Mouse (Mus musculus): ENCODE data around the gene Adamtsl1. TPM values are rescaled to one million over a fixed set of nuclear protein-coding genes. Genes with fewer than 3 reads are reported as not detected.

The Adamtsl1 gene
- polyA plus RNA-seq (2014; fragmentation: Nextera tagmentation; extraction: Ambion mirVana) = 4.3 and 4.9 TPM in 2 replicates

- WGBS = 2% methylated on average over 9 of the region's 9 CpGs
- Histone ChIP-seq H3K27me3 (ENCODE audit: control insufficient read depth, insufficient read depth, low read length) (peaks cover 21% of the 10 kb centered on the region), H3K9me3 (ENCODE audit: control insufficient read depth, low read length) (no peaks in the 10 kb centered on the region), H3K9ac (ENCODE audit: low read length) (peak within 1 kb of the TSS; percentile 53), H3K36me3 (ENCODE audit: control insufficient read depth, insufficient read depth, low read length) (no peaks in the 10 kb centered on the region), H3K4me3 (ENCODE audit: low read depth, low read length) (peak within 1 kb of the TSS; percentile 47), H3K4me1 (ENCODE audit: control insufficient read depth, insufficient read depth, low read length) (0 out of 2 replicates have a peak, but pooled peaks cover 2% of the 10 kb centered on the region), H3K27ac (ENCODE audit: low read depth, low read length) (no peak within 1 kb of the TSS), H3K4me2 (peak within 1 kb of the TSS; percentile 82)
- DNase-seq (ENCODE audit: low spot score, missing footprints) (peak; percentile 95), ATAC-seq (ENCODE audit: low FRiP score) (peak; percentile 61)
These were observed at the start of gene Adamtsl1 for GRCm38 (mm10) chr4:85513792-85514191. TSS of gene Adamtsl1 (plus strand) at chr4:85514172.

- Histone ChIP-seq H3K9ac (ENCODE audit: low read length) (no peak overlapping the region), H3K4me3 (ENCODE audit: low read depth, low read length) (no peak overlapping the region), H3K36me3 (ENCODE audit: control insufficient read depth, insufficient read depth, low read length) (no peaks in the 10 kb centered on the region), H3K9me3 (ENCODE audit: control insufficient read depth, low read length) (no peaks in the 10 kb centered on the region), H3K27ac (ENCODE audit: low read depth, low read length) (no peak overlapping the region), H3K4me2 (no peak overlapping the region), H3K27me3 (ENCODE audit: control insufficient read depth, insufficient read depth, low read length) (no peaks in the 10 kb centered on the region), H3K4me1 (ENCODE audit: control insufficient read depth, insufficient read depth, low read length) (no peaks in the 10 kb centered on the region)
- ATAC-seq (ENCODE audit: low FRiP score) (no peak), DNase-seq (ENCODE audit: low spot score, missing footprints) (no peak)
- 95% methylated on average over 6 of the region's 6 CpGs for WGBS
These were observed 30.4 kb upstream of the Adamtsl1 start for GRCm38 (mm10) chr4:85483586-85483985.

- Histone ChIP-seq H3K27me3 (ENCODE audit: control insufficient read depth, insufficient read depth, low read length) (no peaks in the 10 kb centered on the region), H3K27ac (ENCODE audit: low read depth, low read length) (no peak overlapping the region), H3K9ac (ENCODE audit: low read length) (no peak overlapping the region), H3K4me2 (no peak overlapping the region), H3K9me3 (ENCODE audit: control insufficient read depth, low read length) (no peaks in the 10 kb centered on the region), H3K4me3 (ENCODE audit: low read depth, low read length) (no peak overlapping the region), H3K36me3 (ENCODE audit: control insufficient read depth, insufficient read depth, low read length) (no peaks in the 10 kb centered on the region), H3K4me1 (ENCODE audit: control insufficient read depth, insufficient read depth, low read length) (no peaks in the 10 kb centered on the region)
- WGBS = 68% methylated on average over 10 of the region's 10 CpGs
- DNase-seq (ENCODE audit: low spot score, missing footprints) (no peak), ATAC-seq (ENCODE audit: low FRiP score) (no peak)
These were observed 27.5 kb upstream of the Adamtsl1 start for GRCm38 (mm10) chr4:85486316-85486946.

DNA sequence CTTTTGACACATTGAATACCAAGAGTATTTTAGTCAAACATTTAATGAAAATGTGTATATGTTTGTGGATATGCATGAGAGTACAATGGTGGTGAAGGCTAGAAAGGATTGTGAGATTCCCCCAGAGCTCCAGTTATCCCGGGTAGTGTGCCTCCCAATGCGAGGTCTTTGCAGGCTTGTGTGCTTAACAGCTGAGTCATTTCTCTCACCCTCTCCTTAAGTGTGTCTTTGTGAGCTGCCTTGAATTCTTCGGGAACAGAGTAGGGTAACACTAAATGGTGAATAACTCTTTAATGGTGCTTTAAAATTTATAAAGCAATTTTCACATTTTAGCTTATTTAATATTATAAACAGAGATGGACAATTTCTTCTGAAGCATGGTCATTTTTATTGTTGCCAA, 8.3 kb upstream of the Adamtsl1 start:
- Histone ChIP-seq H3K27ac (ENCODE audit: low read depth, low read length) (no peak overlapping the region), H3K9me3 (ENCODE audit: control insufficient read depth, low read length) (no peaks in the 10 kb centered on the region), H3K36me3 (ENCODE audit: control insufficient read depth, insufficient read depth, low read length) (no peaks in the 10 kb centered on the region), H3K9ac (ENCODE audit: low read length) (no peak overlapping the region), H3K4me3 (ENCODE audit: low read depth, low read length) (no peak overlapping the region), H3K4me1 (ENCODE audit: control insufficient read depth, insufficient read depth, low read length) (no peaks in the 10 kb centered on the region), H3K27me3 (ENCODE audit: control insufficient read depth, insufficient read depth, low read length) (no peaks in the 10 kb centered on the region), H3K4me2 (no peak overlapping the region)
- no peak for DNase-seq (ENCODE audit: low spot score, missing footprints)
- WGBS = 71% methylated on average over 3 of the region's 3 CpGs
- no peak for ATAC-seq (ENCODE audit: low FRiP score)

- H3K36me3 ChIP-seq (ENCODE audit: control insufficient read depth, insufficient read depth, low read length) = no peaks in the 10 kb centered on the region
- 69% methylated on average over 2 of the region's 2 CpGs for WGBS
- H3K9me3 ChIP-seq (ENCODE audit: control insufficient read depth, low read length) = no peaks in the 10 kb centered on the region
- no peak overlapping the region for H3K27ac ChIP-seq (ENCODE audit: low read depth, low read length)
- H3K4me2 ChIP-seq = no peak overlapping the region
- DNase-seq (ENCODE audit: low spot score, missing footprints) = no peak
- no peak overlapping the region for H3K4me3 ChIP-seq (ENCODE audit: low read depth, low read length)
- H3K4me1 ChIP-seq (ENCODE audit: control insufficient read depth, insufficient read depth, low read length) = no peaks in the 10 kb centered on the region
- no peak for ATAC-seq (ENCODE audit: low FRiP score)
- no peaks in the 10 kb centered on the region for H3K27me3 ChIP-seq (ENCODE audit: control insufficient read depth, insufficient read depth, low read length)
- H3K9ac ChIP-seq (ENCODE audit: low read length) = no peak overlapping the region
These were observed 7.0 kb upstream of the Adamtsl1 start for GRCm38 (mm10) chr4:85506976-85507375.

DNA sequence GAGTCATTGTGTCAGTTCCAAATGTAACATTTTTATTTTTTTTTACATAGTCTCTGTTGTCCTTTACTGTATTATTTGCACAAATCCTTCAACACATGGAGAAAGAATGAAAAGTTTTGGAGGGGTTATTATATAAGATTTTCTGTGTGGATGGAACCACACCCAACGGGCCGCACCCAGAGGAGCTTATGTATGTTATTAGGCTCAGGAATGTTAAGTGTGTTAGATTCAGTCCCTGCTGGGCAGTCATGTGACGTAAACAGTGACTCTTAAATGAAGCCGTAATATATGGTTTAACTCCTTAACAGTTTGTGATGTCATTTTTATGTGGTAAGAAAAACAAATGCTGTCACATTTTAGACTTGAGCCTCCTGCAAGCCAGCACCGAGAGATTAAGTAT, 6.5 kb upstream of the Adamtsl1 start:
- 86% methylated on average over 5 of the region's 5 CpGs for WGBS

DNA sequence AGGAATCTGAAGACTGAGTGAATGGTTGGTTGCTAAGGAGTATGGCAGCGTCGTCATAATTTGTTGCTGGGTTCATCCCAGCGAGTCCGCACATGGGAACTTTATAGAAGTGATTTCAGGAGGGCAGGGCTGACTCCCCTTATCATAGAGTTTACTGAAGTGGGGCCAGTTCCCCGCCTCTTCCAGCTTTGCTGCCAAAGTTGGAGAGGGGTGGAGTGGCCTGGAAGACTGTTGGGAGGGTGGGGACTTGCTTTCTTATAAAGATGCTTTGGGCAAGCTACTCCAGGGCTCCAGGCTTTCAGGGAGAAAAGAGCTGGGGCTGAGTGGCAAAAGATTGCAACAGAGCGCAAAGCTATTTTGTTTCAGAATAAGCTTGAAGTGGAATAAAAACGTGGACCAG, 684 bp upstream of the Adamtsl1 start:
- peaks cover 21% of the 10 kb centered on the region for H3K27me3 ChIP-seq (ENCODE audit: control insufficient read depth, insufficient read depth, low read length)
- ATAC-seq (ENCODE audit: low FRiP score) (no peak), DNase-seq (ENCODE audit: low spot score, missing footprints) (peak; percentile 90)
- WGBS = 50% methylated on average over 7 of the region's 7 CpGs
- H3K4me2 ChIP-seq = no peak overlapping the region
- H3K27ac ChIP-seq (ENCODE audit: low read depth, low read length) = no peak overlapping the region
- no peaks in the 10 kb centered on the region for H3K36me3 ChIP-seq (ENCODE audit: control insufficient read depth, insufficient read depth, low read length)
- H3K9ac ChIP-seq (ENCODE audit: low read length) = no peak overlapping the region
- no peaks in the 10 kb centered on the region for H3K9me3 ChIP-seq (ENCODE audit: control insufficient read depth, low read length)
- 0 out of 2 replicates have a peak, but pooled peaks cover 2% of the 10 kb centered on the region for H3K4me1 ChIP-seq (ENCODE audit: control insufficient read depth, insufficient read depth, low read length)
- no peak overlapping the region for H3K4me3 ChIP-seq (ENCODE audit: low read depth, low read length)

More for the DNA sequence above, 6.5 kb upstream of the Adamtsl1 start:
- Histone ChIP-seq H3K4me2 (no peak overlapping the region), H3K27ac (ENCODE audit: low read depth, low read length) (no peak overlapping the region), H3K27me3 (ENCODE audit: control insufficient read depth, insufficient read depth, low read length) (peaks cover 3% of the 10 kb centered on the region), H3K9me3 (ENCODE audit: control insufficient read depth, low read length) (no peaks in the 10 kb centered on the region), H3K4me1 (ENCODE audit: control insufficient read depth, insufficient read depth, low read length) (no peaks in the 10 kb centered on the region), H3K36me3 (ENCODE audit: control insufficient read depth, insufficient read depth, low read length) (no peaks in the 10 kb centered on the region), H3K4me3 (ENCODE audit: low read depth, low read length) (no peak overlapping the region), H3K9ac (ENCODE audit: low read length) (no peak overlapping the region)
- DNase-seq (ENCODE audit: low spot score, missing footprints) (no peak), ATAC-seq (ENCODE audit: low FRiP score) (no peak)

- Histone ChIP-seq H3K9me3 (ENCODE audit: control insufficient read depth, low read length) (no peaks in the 10 kb centered on the region), H3K9ac (ENCODE audit: low read length) (peak overlapping the region; percentile 53), H3K27ac (ENCODE audit: low read depth, low read length) (no peak overlapping the region), H3K27me3 (ENCODE audit: control insufficient read depth, insufficient read depth, low read length) (peaks cover 21% of the 10 kb centered on the region), H3K4me2 (peak overlapping the region; percentile 82), H3K4me3 (ENCODE audit: low read depth, low read length) (peak overlapping the region; percentile 47), H3K4me1 (ENCODE audit: control insufficient read depth, insufficient read depth, low read length) (0 out of 2 replicates have a peak, but pooled peaks cover 2% of the 10 kb centered on the region), H3K36me3 (ENCODE audit: control insufficient read depth, insufficient read depth, low read length) (no peaks in the 10 kb centered on the region)
- peak; percentile 95 for ATAC-seq (ENCODE audit: low FRiP score)
- WGBS = under 1% methylated on average over 33 of the region's 33 CpGs
- peak; percentile 95 for DNase-seq (ENCODE audit: low spot score, missing footprints)
These were observed 271 bp downstream of the Adamtsl1 start for GRCm38 (mm10) chr4:85514205-85514681.

DNA sequence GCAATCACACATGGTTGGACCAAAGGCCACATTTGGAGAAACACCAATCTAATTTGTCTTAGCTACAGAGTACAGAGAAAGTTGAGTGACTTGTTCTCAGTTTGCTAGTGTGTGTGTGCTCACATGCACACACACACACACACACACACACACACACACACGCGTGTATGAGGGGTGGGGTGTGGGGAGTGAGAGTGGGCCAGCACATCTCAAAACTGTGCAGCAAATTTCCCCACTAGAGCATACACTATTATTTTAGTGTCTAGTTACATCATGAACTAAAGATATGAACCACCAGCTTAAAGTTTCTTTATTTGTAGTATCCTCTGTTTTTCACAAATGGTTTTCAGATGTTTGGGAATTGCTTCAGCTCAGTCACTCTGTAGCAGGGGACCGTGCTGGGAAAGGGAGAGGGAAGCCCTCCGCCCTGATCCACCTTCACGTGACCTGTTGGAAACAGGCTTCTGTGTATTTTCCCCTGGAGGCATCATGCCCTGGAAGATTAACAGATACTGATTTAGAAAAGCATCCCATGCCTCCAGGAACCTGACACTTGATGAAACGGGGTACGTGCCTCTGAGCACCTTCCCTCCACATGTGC, 13.1 kb downstream of the Adamtsl1 start:
- no peak overlapping the region for H3K4me2 ChIP-seq
- no peak overlapping the region for H3K27ac ChIP-seq (ENCODE audit: low read depth, low read length)
- DNase-seq (ENCODE audit: low spot score, missing footprints) (no peak), ATAC-seq (ENCODE audit: low FRiP score) (no peak)
- no peak overlapping the region for H3K4me3 ChIP-seq (ENCODE audit: low read depth, low read length)
- no peaks in the 10 kb centered on the region for H3K9me3 ChIP-seq (ENCODE audit: control insufficient read depth, low read length)
- H3K27me3 ChIP-seq (ENCODE audit: control insufficient read depth, insufficient read depth, low read length) = no peaks in the 10 kb centered on the region
- H3K36me3 ChIP-seq (ENCODE audit: control insufficient read depth, insufficient read depth, low read length) = no peaks in the 10 kb centered on the region
- no peaks in the 10 kb centered on the region for H3K4me1 ChIP-seq (ENCODE audit: control insufficient read depth, insufficient read depth, low read length)
- H3K9ac ChIP-seq (ENCODE audit: low read length) = no peak overlapping the region
- WGBS = 89% methylated on average over 7 of the region's 7 CpGs
